Mouse (Mus musculus) embryonic fibroblast, embryonic 13.5 days (primary cell): ENCODE measurements around the gene Lhx5. TPM values are rescaled to one million over a fixed set of nuclear protein-coding genes. Genes with fewer than 3 reads are reported as not detected.

ENCODE experiments used
- H3K27ac ChIP-seq: 2 replicates; pipeline ENCODE4 v1.5.1; 2012; ENCODE audit warnings: low read length, control low read depth, inconsistent platforms; ENCODE audit not compliant: insufficient read depth
- H3K4me1 ChIP-seq: 2 replicates; pipeline ENCODE4 v1.6.1; 2011; ENCODE audit warnings: low read length; ENCODE audit not compliant: control insufficient read depth, insufficient read depth
- H3K4me3 ChIP-seq: 2 replicates; pipeline ENCODE4 v1.5.1; 2011; ENCODE audit warnings: mild to moderate bottlenecking, control low read depth, low read length; ENCODE audit not compliant: insufficient read depth
- CTCF ChIP-seq: IDR thresholded peaks from 2 replicates; pipeline ENCODE4 v1.5.1; 2011; ENCODE audit warnings: mild to moderate bottlenecking, control low read depth, low read length, moderate library complexity, borderline replicate concordance; ENCODE audit not compliant: insufficient read depth
- POLR2A ChIP-seq: IDR thresholded peaks from 2 replicates; pipeline ENCODE4 v1.6.1; 2011; ENCODE audit warnings: low read depth, mild to moderate bottlenecking, control low read depth, low read length, moderate library complexity
- polyA plus RNA-seq: library from polyadenylated mRNA; stranded (reverse); fragments of >200 nt; gene quantifications from 2 replicates; pipeline ENCODE4 v1.2.4, GENCODE M21; 2011; ENCODE audit warnings: low read depth; ENCODE audit not compliant: missing spikeins, insufficient read length

The Lhx5 gene
- polyA plus RNA-seq, 1 experiment, result not detected

DNA sequence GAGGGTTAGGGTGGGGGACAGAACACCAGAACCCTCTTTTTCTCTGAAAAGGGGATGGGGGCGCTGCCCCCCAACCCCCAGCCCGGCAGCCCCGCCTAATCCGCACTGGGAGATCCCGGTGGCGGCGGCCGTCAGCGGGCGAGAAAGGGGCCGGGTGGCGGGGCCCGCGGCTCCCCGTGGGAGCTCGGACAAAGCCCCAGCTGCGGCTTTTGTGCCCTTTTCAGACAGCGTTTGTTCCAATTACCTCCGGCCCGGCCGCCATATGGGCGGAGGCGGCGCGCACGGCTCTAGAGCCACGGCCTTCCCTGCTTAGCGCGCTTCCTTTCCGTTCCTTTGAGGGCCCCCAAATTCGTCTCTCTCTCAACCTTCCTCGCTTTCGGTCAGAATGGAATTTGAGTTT is 6.5 kb downstream of the Lhx5 start:
- H3K4me3 ChIP-seq, result no peak overlapping the region
- no peak for TF ChIP-seq CTCF
- no peak for TF ChIP-seq POLR2A
- no peaks in the 10 kb centered on the region for H3K4me1 ChIP-seq
- no peak overlapping the region for H3K27ac ChIP-seq

DNA sequence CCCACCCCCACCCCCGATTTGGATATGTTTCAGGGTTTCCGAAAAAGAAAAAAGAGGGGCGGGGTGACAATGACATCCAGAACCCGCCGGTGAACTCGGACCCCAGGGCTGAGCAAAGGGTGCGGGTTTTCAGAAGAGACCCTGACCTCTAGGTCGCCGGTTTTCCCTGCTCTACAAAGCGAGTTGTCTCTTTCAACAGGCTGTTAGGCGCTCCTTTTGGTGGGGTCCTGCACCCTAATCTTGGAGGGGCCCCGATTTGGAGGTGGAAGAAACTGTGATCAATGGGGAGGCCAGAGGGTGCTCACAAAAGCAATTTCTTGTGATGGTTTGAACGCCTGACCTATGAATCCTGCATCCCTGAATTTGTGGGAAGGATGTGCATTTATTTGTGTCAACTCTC is 7.0 kb downstream of the Lhx5 start:
- Histone ChIP-seq H3K4me3 (no peak overlapping the region), H3K4me1 (no peaks in the 10 kb centered on the region), H3K27ac (no peak overlapping the region)
- TF ChIP-seq POLR2A (no peak), CTCF (no peak)

DNA sequence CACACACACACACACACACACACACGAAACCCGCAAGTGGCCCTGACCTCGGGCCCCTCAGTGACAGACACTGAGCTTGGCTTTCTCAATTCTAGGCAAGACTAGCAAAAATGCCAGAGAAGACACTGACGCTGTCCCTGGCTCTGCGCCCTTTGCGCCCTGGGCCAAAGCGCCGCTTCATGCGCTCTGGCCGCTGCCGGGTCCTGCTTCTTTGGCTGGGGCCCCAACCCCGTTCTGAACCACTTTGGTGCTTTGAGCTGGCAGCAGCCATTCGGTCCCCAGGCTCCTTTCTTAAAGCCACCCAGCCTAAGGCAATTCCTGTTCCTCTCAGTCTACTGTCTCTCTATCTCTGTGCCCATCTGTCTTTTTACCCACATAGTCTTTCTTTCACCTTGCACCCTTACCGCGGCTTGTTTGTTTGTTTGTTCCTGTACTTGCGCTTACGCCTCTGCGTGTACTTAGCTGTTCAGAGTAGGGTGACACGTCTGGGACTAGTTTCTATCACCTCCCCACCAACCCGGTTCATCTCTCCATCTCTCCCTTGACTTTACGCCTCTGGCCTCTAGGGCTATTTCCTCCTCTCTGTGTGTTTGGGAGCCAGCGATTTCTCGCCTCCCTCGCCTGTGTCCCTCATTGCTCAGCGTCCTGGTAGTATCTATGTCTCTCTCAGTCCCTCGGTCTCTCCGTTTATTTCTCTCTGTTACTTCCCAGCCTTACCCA is 7.7 kb downstream of the Lhx5 start:
- no peaks in the 10 kb centered on the region for H3K4me1 ChIP-seq
- H3K4me3 ChIP-seq, result no peak overlapping the region
- H3K27ac ChIP-seq, result no peak overlapping the region
- no peak for TF ChIP-seq CTCF
- TF ChIP-seq POLR2A, result no peak

DNA sequence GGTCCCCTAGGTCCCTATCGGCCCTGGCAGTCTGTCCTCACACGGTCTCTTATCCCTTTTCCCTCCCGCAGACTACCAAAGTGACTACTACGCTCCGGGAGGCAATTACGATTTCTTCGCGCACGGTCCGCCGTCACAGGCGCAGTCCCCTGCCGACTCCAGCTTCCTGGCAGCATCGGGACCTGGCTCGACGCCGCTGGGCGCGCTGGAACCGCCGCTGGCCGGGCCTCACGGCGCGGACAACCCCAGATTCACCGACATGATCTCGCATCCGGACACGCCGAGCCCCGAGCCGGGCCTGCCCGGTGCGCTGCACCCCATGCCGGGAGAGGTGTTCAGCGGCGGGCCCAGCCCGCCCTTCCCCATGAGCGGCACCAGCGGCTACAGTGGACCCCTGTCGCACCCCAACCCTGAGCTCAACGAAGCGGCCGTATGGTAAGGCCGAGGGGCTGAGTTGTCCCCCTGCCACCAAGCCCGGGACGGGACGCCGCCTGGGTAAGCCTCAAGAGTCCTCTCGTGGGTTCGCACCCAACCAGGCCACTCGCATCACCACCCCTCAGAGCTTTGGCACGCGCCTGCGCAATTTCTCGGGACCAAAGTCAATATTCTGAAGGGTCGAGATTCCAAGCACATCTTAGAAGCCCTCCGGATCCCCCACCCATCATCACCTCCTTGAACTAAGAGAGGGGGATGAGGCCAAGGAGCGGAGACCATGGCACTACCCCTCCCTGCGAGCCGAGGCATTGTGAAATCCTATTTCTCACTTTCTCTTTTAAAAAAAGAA is 8.6 kb downstream of the Lhx5 start:
- Histone ChIP-seq H3K4me1 (no peaks in the 10 kb centered on the region), H3K27ac (no peak overlapping the region), H3K4me3 (peak overlapping the region; percentile 31)
- TF ChIP-seq CTCF (no peak), POLR2A (no peak)

DNA sequence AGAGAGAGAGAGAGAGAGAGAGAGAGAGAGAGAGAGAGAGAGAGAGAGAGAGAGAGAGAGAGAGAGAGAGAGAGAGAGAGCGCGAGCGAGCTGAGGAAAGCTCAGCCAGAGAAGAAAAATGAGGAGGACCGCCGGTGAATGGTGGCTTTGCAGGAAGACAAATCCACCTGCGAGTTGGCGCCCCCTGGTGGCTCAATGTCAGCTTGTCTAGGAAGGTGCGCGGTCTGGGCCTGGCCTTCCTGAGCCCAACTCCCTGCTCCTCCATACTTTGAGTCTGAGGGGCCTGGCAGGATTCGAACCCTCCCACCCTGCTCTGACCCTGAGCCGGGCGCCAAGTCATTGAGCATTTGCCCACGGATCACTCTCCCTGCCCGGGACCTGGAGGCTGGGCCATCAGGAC is 9.2 kb downstream of the Lhx5 start:
- H3K27ac ChIP-seq, result no peak overlapping the region
- peak overlapping the region; percentile 31 for H3K4me3 ChIP-seq
- peak; percentile 87 for TF ChIP-seq CTCF
- TF ChIP-seq POLR2A, result no peak
- H3K4me1 ChIP-seq, result no peaks in the 10 kb centered on the region

DNA sequence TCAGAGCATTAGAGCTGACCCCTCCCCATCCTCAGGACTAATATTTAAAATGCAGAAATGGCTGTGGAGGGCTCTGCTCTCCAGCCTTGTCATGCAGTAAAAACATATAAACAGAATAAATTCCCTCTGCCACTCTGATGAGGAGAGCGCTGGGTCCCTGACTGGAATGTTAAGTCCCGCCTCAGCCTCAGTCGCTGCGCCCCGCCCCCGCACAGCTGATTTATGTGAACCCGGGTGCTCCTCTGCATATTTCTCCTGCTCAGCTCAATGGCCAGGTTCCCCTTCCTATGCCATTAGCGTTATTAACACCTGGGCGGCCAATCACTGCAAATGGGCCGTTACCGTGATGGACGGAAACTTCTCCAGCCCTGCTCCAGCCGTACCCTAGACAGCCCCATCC is 15.8 kb downstream of the Lhx5 start:
- Histone ChIP-seq H3K4me3 (no peak overlapping the region), H3K27ac (no peak overlapping the region), H3K4me1 (no peaks in the 10 kb centered on the region)
- TF ChIP-seq POLR2A (no peak), CTCF (no peak)

DNA sequence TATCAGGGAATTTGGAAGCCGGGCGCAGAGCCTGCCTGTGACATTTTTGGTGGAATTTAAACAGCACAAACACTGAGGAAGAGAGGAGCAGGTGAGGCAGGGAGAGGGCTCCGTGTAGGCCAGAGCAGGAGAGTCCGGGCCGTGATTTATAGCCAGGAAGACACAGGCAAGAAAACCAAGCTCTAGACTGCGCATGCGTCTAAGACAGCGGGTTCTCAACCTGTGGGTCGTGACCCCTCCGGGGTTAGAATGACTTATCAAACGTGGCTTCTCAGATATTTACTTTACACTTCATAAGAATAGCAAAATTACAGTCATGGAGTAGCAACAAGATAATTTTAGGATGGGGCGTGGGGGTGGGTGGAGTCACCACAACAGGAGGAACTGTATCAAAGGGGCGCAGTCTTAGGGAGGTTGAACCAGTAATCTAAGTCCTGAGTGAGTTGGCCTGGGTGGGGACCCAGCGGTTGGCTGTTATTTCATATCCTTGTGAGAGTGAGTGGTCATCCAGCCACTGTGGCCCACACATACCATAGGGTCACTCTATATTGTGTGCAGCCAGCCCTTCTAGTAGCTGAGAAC is 23.3 kb downstream of the Lhx5 start:
- H3K4me3 ChIP-seq, result no peak overlapping the region
- no peaks in the 10 kb centered on the region for H3K4me1 ChIP-seq
- no peak for TF ChIP-seq POLR2A
- no peak for TF ChIP-seq CTCF
- H3K27ac ChIP-seq, result no peak overlapping the region

DNA sequence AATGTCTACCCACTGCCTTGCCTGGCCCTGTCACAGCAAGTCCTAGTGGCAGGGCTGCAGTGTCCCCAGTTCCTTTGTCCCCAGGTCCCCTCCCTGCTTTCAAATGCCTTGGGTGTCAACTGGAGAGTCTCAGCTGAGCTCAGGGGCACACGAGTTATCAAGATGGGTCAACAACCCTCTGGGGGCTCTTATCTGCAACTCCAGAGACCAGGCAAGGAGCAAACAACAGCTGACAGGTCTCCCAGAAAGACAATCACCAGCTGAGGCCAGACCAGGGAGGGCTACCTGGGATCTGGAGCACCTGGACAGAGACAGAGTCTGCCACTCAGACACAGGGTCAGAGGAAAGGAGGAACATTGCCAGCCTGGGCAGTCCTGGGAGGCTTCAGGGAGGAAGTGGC is 24.8 kb downstream of the Lhx5 start:
- Histone ChIP-seq H3K27ac (no peak overlapping the region), H3K4me3 (no peak overlapping the region), H3K4me1 (no peaks in the 10 kb centered on the region)
- TF ChIP-seq CTCF (no peak), POLR2A (no peak)

DNA sequence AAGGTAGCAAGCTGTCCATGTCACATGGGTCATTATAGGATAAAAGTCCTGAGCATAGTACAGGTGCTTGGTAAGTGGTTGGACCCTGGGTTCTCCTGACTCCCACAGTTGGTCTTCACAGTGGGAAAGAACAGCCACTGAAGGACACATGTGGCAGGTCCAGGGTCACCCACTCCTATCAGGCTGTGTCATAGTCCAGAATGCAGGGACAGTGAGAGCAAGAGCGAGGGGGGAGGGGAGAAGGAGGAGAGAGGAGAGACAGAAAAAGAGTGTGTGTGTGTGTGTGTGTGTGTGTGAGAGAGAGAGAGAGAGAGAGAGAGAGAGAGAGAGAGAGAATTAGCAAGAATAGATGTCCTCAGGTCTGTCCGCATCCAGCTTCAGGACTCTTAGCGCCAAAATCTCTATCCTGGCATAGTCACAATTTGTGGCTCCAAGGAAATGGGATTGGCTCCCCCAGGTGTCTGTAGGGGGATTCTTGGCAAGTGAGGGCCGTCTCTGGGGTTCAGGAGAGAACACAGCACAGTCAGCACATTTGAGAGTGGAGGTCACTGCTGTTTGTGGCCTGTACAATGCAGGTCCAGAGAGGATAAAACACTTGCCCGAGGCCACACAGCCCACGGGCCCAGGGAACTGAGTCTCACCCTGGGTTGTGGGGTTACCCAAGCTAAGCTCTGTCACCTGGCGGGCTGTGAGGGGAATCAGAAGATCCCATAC is 25.5 kb downstream of the Lhx5 start:
- no peak for TF ChIP-seq CTCF
- TF ChIP-seq POLR2A, result no peak
- H3K27ac ChIP-seq, result no peak overlapping the region
- no peaks in the 10 kb centered on the region for H3K4me1 ChIP-seq
- H3K4me3 ChIP-seq, result no peak overlapping the region

DNA sequence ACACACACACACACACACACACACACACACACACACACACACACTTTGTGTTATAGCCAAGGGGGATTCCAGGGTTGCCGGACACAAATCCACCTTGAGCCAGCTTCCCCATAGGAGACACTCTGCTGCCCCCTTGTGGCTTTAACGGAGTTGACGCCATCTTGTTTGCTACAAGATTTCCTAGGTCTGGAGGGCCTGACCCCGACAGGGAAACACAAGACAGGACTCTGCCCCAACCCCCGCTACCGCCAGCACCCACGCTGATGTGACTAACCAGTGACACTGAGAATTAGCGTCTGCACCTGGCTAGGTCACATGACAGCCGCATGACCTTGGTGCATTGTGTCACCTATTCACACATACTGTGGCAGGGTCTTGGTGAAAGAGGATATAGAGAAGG is 26.1 kb downstream of the Lhx5 start:
- no peak overlapping the region for H3K4me3 ChIP-seq
- no peaks in the 10 kb centered on the region for H3K4me1 ChIP-seq
- TF ChIP-seq CTCF (no peak; the same call in 1 of the 2 replicates), POLR2A (no peak)
- H3K27ac ChIP-seq, result no peak overlapping the region
